Mouse (Mus musculus) G1E-ER4 (cell line): ENCODE data around the gene Pter. TPM values are rescaled to one million over a fixed set of nuclear protein-coding genes. Genes with fewer than 3 reads are reported as not detected.

Source experiments
- GATA1 ChIP-seq: IDR thresholded peaks from one replicate; pipeline ENCODE4 v1.8.0; 2012; ENCODE audit warnings: low read length, inconsistent platforms
- polyA plus RNA-seq: library from polyadenylated mRNA; stranded (reverse); fragments of >175 nt; gene quantifications from 2 replicates; pipeline ENCODE4 v1.2.3, GENCODE M21; 2012

Pter gene
- 2.5 TPM in 2 replicates for polyA plus RNA-seq

DNA sequence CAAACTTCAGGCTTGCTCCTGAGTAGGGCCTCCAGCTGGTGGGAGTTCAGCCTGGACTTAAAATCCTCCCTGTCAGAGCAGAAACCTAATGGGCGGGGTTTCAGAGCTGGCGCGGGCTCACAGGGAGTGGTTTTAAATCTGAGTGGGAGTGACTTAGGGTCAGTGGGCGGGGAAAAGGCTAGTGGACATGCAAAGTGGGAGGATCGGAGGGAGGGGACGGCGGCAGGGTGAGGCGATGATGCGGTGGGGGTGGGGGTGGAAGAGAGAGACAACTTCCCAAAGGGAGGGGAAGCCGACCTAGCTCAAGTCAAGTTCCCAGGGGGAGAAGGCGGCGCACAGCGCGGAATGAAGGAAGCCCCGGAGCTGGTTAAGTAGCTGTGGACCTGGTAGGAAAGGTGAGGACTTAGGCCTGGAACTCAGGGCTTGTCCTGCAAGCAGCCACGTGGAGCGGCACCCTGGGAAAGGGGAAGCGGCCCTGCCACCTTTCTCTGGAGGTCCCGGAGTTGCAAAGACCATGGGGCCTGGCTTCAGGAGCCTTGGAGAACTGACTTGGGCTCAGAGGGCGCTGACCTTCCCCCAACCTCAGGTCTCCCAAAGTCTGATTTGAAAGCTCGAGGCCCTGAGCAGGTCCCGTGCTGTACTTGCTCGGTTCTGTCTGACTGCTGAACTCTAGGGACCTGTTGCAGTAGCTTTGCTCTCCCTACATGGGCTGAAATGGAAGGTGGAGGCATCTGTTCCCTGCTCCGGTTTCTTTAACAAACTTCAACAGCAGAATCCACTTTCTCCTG is at the start of gene Pter:
Gene Pter, plus strand, starts transcription at position 238 of the 788 bp plus-strand sequence.
- no peak for TF ChIP-seq GATA1

- no peak for TF ChIP-seq GATA1
Measured at GRCm38 (mm10) chr2:12874232-12874631, 49.6 kb upstream of the Pter start.

GRCm38 (mm10) chr2:12879492-12879891 is 44.3 kb upstream of the Pter start:
- TF ChIP-seq GATA1 = no peak

DNA sequence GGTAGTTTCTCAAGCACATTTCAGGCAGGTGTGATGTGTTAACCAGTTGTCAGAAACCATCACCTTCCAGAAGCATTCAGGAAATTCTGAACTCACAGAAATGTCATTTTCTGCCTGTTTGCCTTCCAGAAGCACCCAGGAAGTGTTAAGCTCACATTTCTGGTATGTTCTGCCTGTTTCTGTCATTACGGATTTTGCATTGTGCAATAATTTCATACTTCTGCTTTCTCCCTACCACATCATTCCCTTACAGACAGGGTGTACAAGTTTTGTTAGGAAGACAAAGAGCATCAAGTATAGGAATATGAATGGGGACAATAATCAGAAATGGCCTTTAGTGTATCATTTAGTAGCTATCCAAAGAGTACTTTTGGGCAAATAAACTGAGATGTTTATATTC is 42.8 kb upstream of the Pter start:
- TF ChIP-seq GATA1 = no peak

DNA sequence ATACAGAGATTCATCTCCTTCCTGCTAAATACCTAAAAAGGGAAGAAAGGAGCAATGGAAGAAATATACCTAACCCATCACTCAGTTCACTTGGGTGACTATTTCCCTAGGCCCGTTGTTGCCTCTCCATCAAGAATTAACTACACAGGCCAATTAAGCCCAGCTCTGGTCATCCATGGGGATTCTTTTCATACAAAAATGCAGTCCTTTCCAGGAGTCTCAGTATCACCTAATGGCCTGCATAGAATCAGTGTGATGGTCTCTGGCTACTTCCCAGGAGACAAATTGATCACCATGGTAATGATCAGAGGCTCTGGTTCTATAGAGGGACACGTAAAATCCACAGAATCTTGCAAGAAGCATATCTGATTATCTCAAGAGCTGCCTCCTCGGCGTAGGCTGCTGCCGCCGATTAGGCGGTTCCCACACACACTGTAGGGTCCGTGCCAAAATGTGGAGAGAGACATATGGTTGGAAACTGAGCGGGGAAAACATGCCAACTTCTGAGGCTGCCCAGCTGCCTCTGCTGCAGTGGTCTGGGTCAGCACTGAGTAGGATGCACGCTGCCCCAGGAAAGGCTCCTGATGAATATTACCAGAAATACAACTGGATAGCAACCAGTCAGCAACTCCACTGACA is 40.4 kb upstream of the Pter start:
- TF ChIP-seq GATA1 = no peak

GRCm38 (mm10) chr2:12887015-12887414 is 36.8 kb upstream of the Pter start:
- TF ChIP-seq GATA1 = no peak

DNA sequence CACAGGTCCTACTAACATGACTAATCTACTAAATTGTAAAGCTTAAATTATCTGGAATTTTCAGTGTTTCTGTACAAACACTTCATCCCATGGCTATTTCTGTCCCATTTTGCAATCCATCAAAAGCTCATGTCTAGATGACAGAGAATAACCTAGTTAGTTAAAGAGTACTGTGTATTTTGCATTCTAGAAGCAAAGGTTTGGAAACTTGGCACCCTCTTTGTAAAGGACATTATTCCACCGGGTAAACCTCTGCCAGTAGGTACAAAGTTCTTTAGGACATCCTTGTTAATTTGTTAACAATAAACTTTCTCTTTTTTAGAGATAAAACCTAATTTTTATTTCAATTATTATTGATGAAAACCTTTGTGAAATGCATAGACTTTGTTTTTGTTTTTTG is 18.1 kb upstream of the Pter start:
- TF ChIP-seq GATA1 = no peak

DNA sequence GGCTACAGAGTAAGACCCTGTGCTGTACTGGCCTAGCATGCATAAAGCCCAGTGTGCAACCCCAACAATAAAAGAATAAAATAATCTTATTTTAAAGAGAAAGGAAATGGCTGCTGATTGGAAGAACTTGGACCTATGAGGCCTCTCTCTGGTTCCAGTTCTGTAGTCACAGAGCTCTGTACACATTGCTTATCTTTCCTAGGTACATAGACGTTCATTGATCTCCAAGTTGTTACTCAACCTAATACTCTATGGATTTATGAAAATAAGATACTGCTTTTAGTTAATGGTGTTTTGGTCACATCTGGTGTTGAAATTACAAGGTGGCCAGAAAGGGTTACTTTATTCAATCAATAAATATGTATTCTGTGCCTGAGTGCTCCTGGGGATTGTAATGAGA is 1.8 kb downstream of the Pter start:
- TF ChIP-seq GATA1 = no peak

- TF ChIP-seq GATA1 = no peak
Measured at GRCm38 (mm10) chr2:12930338-12930737, 6.5 kb downstream of the Pter start.

DNA sequence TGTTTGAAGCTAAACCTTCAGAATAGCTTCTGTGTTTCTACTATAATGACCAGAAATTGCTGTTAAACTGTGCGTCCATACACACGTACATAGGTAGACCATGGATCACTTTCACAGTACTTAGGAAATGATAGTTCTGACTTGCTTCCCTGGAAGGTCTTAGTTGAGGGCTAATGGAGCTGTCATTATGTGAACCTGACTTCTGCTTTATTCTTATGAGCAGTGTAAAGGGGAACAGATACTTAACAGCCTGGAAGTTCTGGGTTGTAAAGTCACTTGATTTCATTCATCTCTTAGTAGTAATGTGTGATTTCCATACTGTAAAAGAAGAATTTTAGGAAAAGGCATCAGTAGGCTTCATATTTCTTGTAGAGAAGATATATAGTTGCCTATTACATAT is 10.1 kb downstream of the Pter start:
- TF ChIP-seq GATA1 = no peak

DNA sequence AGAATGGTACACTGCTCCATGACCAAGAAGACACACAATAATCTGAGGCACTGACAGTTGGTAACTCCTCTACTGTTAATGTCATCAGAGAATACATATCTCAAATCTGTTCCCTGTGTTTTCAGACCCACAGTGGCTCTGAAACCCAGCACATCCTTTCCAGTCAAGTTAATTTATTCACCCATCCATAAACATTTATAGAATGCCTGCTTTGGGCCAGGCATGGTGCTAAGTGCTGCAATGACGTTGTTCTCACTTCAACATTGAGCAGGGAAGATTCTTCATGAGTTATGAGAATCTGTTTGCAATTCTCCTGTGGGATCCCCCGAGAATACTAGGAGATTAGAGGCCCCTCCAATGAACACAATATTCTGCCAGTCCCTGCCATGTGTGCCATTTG is 11.4 kb downstream of the Pter start:
- no peak for TF ChIP-seq GATA1

DNA sequence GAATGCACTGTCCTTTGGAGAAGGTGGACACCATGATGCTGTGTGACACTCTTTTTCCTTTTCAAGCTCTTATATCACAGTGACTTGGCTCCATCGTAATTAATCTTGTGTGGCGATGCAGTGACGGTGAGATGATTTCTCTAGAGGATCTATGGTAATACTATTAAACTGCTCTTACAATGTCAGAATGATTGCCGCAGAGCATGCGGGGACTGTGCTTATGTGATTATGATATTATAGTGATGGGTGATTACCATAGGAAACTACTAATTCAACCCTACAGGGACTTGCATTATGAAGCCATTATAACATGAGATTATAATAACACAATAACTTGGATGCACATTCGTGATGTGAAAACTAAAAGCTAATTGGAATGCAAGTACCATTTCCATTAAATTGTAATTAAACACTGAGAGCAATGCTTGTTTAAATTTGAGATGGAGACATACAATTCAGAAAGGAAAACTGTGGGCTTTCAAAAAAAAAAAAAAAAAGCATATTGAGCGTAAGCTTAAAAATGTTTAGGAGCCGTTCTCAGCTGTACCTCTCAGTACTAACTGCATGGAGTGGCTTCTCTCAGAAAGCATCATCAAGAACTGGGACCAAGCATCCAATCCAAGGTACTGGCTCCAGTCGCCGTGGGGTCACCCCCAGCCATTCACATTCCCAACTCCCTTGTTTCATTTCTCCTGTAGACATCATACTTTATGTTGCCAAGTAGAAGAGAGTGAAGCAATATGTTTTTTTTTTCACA is 13.8 kb downstream of the Pter start:
- TF ChIP-seq GATA1 = no peak

- no peak for TF ChIP-seq GATA1
Measured at GRCm38 (mm10) chr2:12938641-12939040, 14.8 kb downstream of the Pter start.

- no peak for TF ChIP-seq GATA1
Measured at GRCm38 (mm10) chr2:12956703-12957424, 33.0 kb downstream of the Pter start.

- no peak for TF ChIP-seq GATA1
Measured at GRCm38 (mm10) chr2:12970049-12970724, 46.3 kb downstream of the Pter start.
